In the genomic region with DNA sequence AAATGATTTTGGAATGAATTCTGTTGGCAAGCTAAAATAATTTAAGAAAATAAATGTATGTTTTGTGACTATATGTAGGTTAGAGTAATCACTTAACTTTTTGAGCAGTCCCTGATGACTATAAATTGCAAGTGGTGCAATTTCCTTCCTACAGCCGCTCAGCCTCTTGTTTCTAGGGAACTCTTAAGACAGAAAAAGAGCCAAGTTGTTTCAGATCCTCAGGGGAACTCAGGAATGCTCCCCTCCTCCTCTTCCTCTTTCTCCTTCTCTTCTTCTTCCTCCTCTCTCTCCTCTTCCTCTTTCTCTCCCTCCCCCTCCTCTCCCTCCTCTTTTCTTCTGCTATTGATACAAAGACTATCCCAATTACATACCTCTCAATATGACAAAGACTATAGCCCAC, we compare ENCODE assay signal across 19 mouse cellular contexts.
"Had no signal": no experiment of that assay in that cellular context is flagged by ENCODE, and none has a peak within 500 bp of the region (broad histone marks: within the 10 kb centered on the region; RNA-seq: fewer than 3 reads in every experiment).

No protein-coding gene starts in this region.

- H3K27ac ChIP-seq: lung, embryonic 15.5 days; macrophage; midbrain, embryonic 13.5 days; midbrain, embryonic 15.5 days; neural tube, embryonic 12.5 days had no signal

- H3K9me3 ChIP-seq: lung, embryonic 15.5 days; megakaryocyte, embryonic 14.5 days; midbrain, embryonic 13.5 days; midbrain, embryonic 15.5 days; neural tube, embryonic 12.5 days had no signal

- H3K9ac ChIP-seq: lung, embryonic 15.5 days; midbrain, embryonic 13.5 days; midbrain, embryonic 15.5 days; neural tube, embryonic 12.5 days had no signal

- H3K4me2 ChIP-seq: lung, embryonic 15.5 days; midbrain, embryonic 11.5 days; midbrain, embryonic 13.5 days; midbrain, embryonic 15.5 days; neural tube, embryonic 12.5 days had no signal

- H3K4me3 ChIP-seq: lung, embryonic 15.5 days; megakaryocyte, embryonic 14.5 days; midbrain, embryonic 13.5 days; midbrain, embryonic 15.5 days; neural tube, embryonic 12.5 days had no signal

- ATAC-seq: lung, postnatal 0 days; midbrain, embryonic 13.5 days; midbrain, embryonic 15.5 days had no signal

- DNase-seq: lung, adult 2 months; lung, postnatal 14 days; lung, postnatal 36 days; retina, postnatal 1 day; right cerebral cortex, adult 18-20 months; right cerebral cortex, postnatal 25 days; right cerebral cortex, postnatal 4 days; spleen, adult 18-20 months; thymus, adult 18-20 months; thymus, postnatal 14 days; thymus, postnatal 36 days had no signal

- H3K36me3 ChIP-seq: lung, embryonic 15.5 days; midbrain, embryonic 13.5 days; midbrain, embryonic 15.5 days; neural tube, embryonic 12.5 days had no signal

- H3K27me3 ChIP-seq: lung, embryonic 15.5 days; megakaryocyte, embryonic 14.5 days; midbrain, embryonic 13.5 days; neural tube, embryonic 12.5 days had no signal
